Mouse (Mus musculus): Measurements from ENCODE around the gene Hjurp. TPM values are rescaled to one million over a fixed set of nuclear protein-coding genes. Genes with fewer than 3 reads are reported as not detected.
"Not testable (repeated sequence)": the region's sequence is repeated elsewhere in the genome, so short reads cannot be mapped to it uniquely, and the experiment has no call there.

Gene Hjurp
- polyA plus RNA-seq, 1 experiment from 2014 or later = 85.4 TPM

GRCm38 (mm10) chr1:88229566-88229965, 47.9 kb downstream of the Hjurp start:
- WGBS = 79% methylated on average over 3 of the region's 3 CpGs
- H3K9ac ChIP-seq = no peak overlapping the region
- H3K4me2 ChIP-seq = no peak overlapping the region
- no peak overlapping the region for H3K4me3 ChIP-seq
- H3K27me3 ChIP-seq (replicated peaks) = no peaks in the 10 kb centered on the region
- peaks cover 91% of the 10 kb centered on the region for H3K9me3 ChIP-seq
- no peaks in the 10 kb centered on the region for H3K4me1 ChIP-seq
- no peak for ATAC-seq (replicated peaks)
- no peak overlapping the region for H3K27ac ChIP-seq
- H3K36me3 ChIP-seq (replicated peaks) = no peaks in the 10 kb centered on the region

- no peaks in the 10 kb centered on the region for H3K27me3 ChIP-seq (replicated peaks)
- peaks cover 78% of the 10 kb centered on the region for H3K9me3 ChIP-seq
- no peaks in the 10 kb centered on the region for H3K4me1 ChIP-seq
- H3K4me2 ChIP-seq = no peak overlapping the region
- H3K9ac ChIP-seq = no peak overlapping the region
- H3K4me3 ChIP-seq = no peak overlapping the region
- no peak for ATAC-seq (replicated peaks)
- H3K36me3 ChIP-seq (replicated peaks) = no peaks in the 10 kb centered on the region
- no peak overlapping the region for H3K27ac ChIP-seq
- WGBS = 71% methylated on average over 7 of the region's 7 CpGs
Measured at GRCm38 (mm10) chr1:88228121-88228520, 49.3 kb downstream of the Hjurp start.

GRCm38 (mm10) chr1:88227482-88227881, 50.0 kb downstream of the Hjurp start:
- Histone ChIP-seq H3K9me3 (peaks cover 72% of the 10 kb centered on the region), H3K27ac (no peak overlapping the region), H3K9ac (no peak overlapping the region), H3K4me2 (no peak overlapping the region), H3K4me1 (no peaks in the 10 kb centered on the region), H3K4me3 (no peak overlapping the region), H3K36me3 (replicated peaks) (no peaks in the 10 kb centered on the region), H3K27me3 (replicated peaks) (no peaks in the 10 kb centered on the region)
- ATAC-seq (replicated peaks) = no peak
- WGBS = 58% methylated on average over 2 of the region's 2 CpGs

GRCm38 (mm10) chr1:88226670-88227379, 50.6 kb downstream of the Hjurp start, which contains the start of gene Mroh2a:
Gene Mroh2a (plus strand): TSS chr1:88226986.
- no peak within 1 kb of the TSS for H3K4me2 ChIP-seq
- no peak within 1 kb of the TSS for H3K4me3 ChIP-seq
- WGBS = 54% methylated on average over 5 of the region's 5 CpGs
- no peaks in the 10 kb centered on the region for H3K36me3 ChIP-seq (replicated peaks)
- no peaks in the 10 kb centered on the region for H3K27me3 ChIP-seq (replicated peaks)
- H3K27ac ChIP-seq = no peak within 1 kb of the TSS
- ATAC-seq (replicated peaks) = no peak
- no peak within 1 kb of the TSS for H3K9ac ChIP-seq
- H3K9me3 ChIP-seq = peaks cover 69% of the 10 kb centered on the region
- H3K4me1 ChIP-seq = no peaks in the 10 kb centered on the region

GRCm38 (mm10) chr1:88225741-88226140, 51.7 kb downstream of the Hjurp start:
- Histone ChIP-seq H3K4me3 (no peak overlapping the region), H3K9ac (no peak overlapping the region), H3K27ac (no peak overlapping the region), H3K27me3 (replicated peaks) (no peaks in the 10 kb centered on the region), H3K4me2 (no peak overlapping the region), H3K9me3 (peaks cover 59% of the 10 kb centered on the region), H3K4me1 (no peaks in the 10 kb centered on the region), H3K36me3 (replicated peaks) (no peaks in the 10 kb centered on the region)
- no peak for ATAC-seq (replicated peaks)

GRCm38 (mm10) chr1:88225301-88225700, 52.1 kb downstream of the Hjurp start:
- WGBS = 42% methylated on average over 2 of the region's 2 CpGs
- not testable (repeated sequence) for H3K36me3 ChIP-seq (replicated peaks); H3K27ac ChIP-seq; H3K4me2 ChIP-seq; ATAC-seq (replicated peaks); H3K27me3 ChIP-seq (replicated peaks); H3K4me3 ChIP-seq; H3K4me1 ChIP-seq; H3K9ac ChIP-seq
- H3K9me3 ChIP-seq = peaks cover 55% of the 10 kb centered on the region

GRCm38 (mm10) chr1:88224029-88224776, 53.2 kb downstream of the Hjurp start:
- Histone ChIP-seq H3K4me2 (no peak overlapping the region), H3K27me3 (replicated peaks) (no peaks in the 10 kb centered on the region), H3K4me1 (no peaks in the 10 kb centered on the region), H3K4me3 (no peak overlapping the region), H3K9ac (no peak overlapping the region), H3K9me3 (peaks cover 44% of the 10 kb centered on the region), H3K27ac (no peak overlapping the region), H3K36me3 (replicated peaks) (no peaks in the 10 kb centered on the region)
- ATAC-seq (replicated peaks) = no peak
- WGBS = 76% methylated on average over 2 of the region's 2 CpGs

GRCm38 (mm10) chr1:88223591-88223990, 53.8 kb downstream of the Hjurp start:
- H3K36me3 ChIP-seq (replicated peaks) = no peaks in the 10 kb centered on the region
- no peak for ATAC-seq (replicated peaks)
- WGBS = 49% methylated on average over 1 of the region's 1 CpGs
- H3K9ac ChIP-seq = no peak overlapping the region
- H3K4me1 ChIP-seq = no peaks in the 10 kb centered on the region
- H3K4me2 ChIP-seq = no peak overlapping the region
- H3K27me3 ChIP-seq (replicated peaks) = no peaks in the 10 kb centered on the region
- no peak overlapping the region for H3K4me3 ChIP-seq
- peaks cover 38% of the 10 kb centered on the region for H3K9me3 ChIP-seq
- no peak overlapping the region for H3K27ac ChIP-seq

- not testable (repeated sequence) for H3K4me1 ChIP-seq; ATAC-seq (replicated peaks); H3K4me3 ChIP-seq; H3K27me3 ChIP-seq (replicated peaks); H3K4me2 ChIP-seq; H3K9ac ChIP-seq; H3K36me3 ChIP-seq (replicated peaks); H3K27ac ChIP-seq
- H3K9me3 ChIP-seq = peaks cover 33% of the 10 kb centered on the region
Measured at GRCm38 (mm10) chr1:88223011-88223515, 54.4 kb downstream of the Hjurp start.

- Histone ChIP-seq H3K27me3 (replicated peaks) (no peaks in the 10 kb centered on the region), H3K4me3 (no peak overlapping the region), H3K4me2 (no peak overlapping the region), H3K9me3 (peaks cover 29% of the 10 kb centered on the region), H3K36me3 (replicated peaks) (no peaks in the 10 kb centered on the region), H3K27ac (no peak overlapping the region), H3K9ac (no peak overlapping the region), H3K4me1 (no peaks in the 10 kb centered on the region)
- ATAC-seq (replicated peaks) = no peak
- 48% methylated on average over 2 of the region's 2 CpGs for WGBS
Measured at GRCm38 (mm10) chr1:88222216-88222615, 55.2 kb downstream of the Hjurp start.

- H3K36me3 ChIP-seq (replicated peaks) = no peaks in the 10 kb centered on the region
- no peaks in the 10 kb centered on the region for H3K4me1 ChIP-seq
- H3K4me2 ChIP-seq = no peak overlapping the region
- H3K27ac ChIP-seq = no peak overlapping the region
- no peak for ATAC-seq (replicated peaks)
- H3K9me3 ChIP-seq = peaks cover 27% of the 10 kb centered on the region
- no peak overlapping the region for H3K4me3 ChIP-seq
- no peak overlapping the region for H3K9ac ChIP-seq
- H3K27me3 ChIP-seq (replicated peaks) = no peaks in the 10 kb centered on the region
Measured at GRCm38 (mm10) chr1:88220336-88220735, 57.1 kb downstream of the Hjurp start.

- Histone ChIP-seq H3K36me3 (replicated peaks) (no peaks in the 10 kb centered on the region), H3K4me2 (no peak overlapping the region), H3K4me1 (no peaks in the 10 kb centered on the region), H3K27me3 (replicated peaks) (no peaks in the 10 kb centered on the region), H3K9ac (no peak overlapping the region), H3K27ac (no peak overlapping the region), H3K4me3 (no peak overlapping the region), H3K9me3 (peaks cover 37% of the 10 kb centered on the region)
- 16% methylated on average over 1 of the region's 1 CpGs for WGBS
- ATAC-seq (replicated peaks) = no peak
Measured at GRCm38 (mm10) chr1:88219054-88219453, 58.4 kb downstream of the Hjurp start.

- Histone ChIP-seq H3K4me2 (no peak overlapping the region), H3K9ac (no peak overlapping the region), H3K36me3 (replicated peaks) (no peaks in the 10 kb centered on the region), H3K27ac (no peak overlapping the region), H3K9me3 (peaks cover 42% of the 10 kb centered on the region), H3K4me1 (no peaks in the 10 kb centered on the region), H3K27me3 (replicated peaks) (no peaks in the 10 kb centered on the region), H3K4me3 (no peak overlapping the region)
- ATAC-seq (replicated peaks) = no peak
- 55% methylated on average over 4 of the region's 4 CpGs for whole genome bisulfite sequencing
Measured at GRCm38 (mm10) chr1:88218591-88218990, 58.8 kb downstream of the Hjurp start.
